Mouse (Mus musculus) heart, postnatal 0 days (tissue): Measurements from ENCODE around the gene Ccdc194. TPM values are rescaled to one million over a fixed set of nuclear protein-coding genes. Genes with fewer than 3 reads are reported as not detected.
A peak's percentile ranks its signal among the peaks of the same experiment; 100 is the strongest.
"Not testable (repeated sequence)": the region's sequence is repeated elsewhere in the genome, so short reads cannot be mapped to it uniquely, and the experiment has no call there.

Source experiments
- ATAC-seq: fragments of 200-750 bp; cut with Nextera tagmentation; 2 replicates; pipeline ENCODE4 v1.8.0; 2017; ENCODE audit warnings: low read depth, moderate number of reproducible peaks, moderate library complexity; ENCODE audit not compliant: insufficient read depth
- DNase-seq: peaks from one replicate; pipeline ENCODE4 v3.0.0-alpha.2; 2016; ENCODE audit warnings: low spot score
- H3K27ac ChIP-seq: fragments of 300-500 bp; sonication (generic); 2 replicates; pipeline ENCODE4 v1.5.1; 2014; ENCODE audit warnings: low read depth, mild to moderate bottlenecking
- H3K27me3 ChIP-seq: fragments of 300-500 bp; sonication (generic); 2 replicates; pipeline ENCODE4 v1.6.1; 2014; ENCODE audit warnings: low read length, mixed read lengths; ENCODE audit not compliant: control insufficient read depth, insufficient read depth
- H3K36me3 ChIP-seq: fragments of 300-500 bp; sonication (generic); replicated peaks from 2 replicates; pipeline ENCODE4 v1.6.1; 2014; ENCODE audit warnings: low read length, mixed read lengths; ENCODE audit not compliant: control insufficient read depth, insufficient read depth
- H3K4me1 ChIP-seq: fragments of 300-500 bp; sonication (generic); 2 replicates; pipeline ENCODE4 v1.6.1; 2014; ENCODE audit warnings: antibody characterized with exemption; ENCODE audit not compliant: control insufficient read depth, insufficient read depth
- H3K4me2 ChIP-seq: fragments of 300-500 bp; sonication (generic); 2 replicates; pipeline ENCODE4 v1.6.1; 2014; ENCODE audit warnings: low read depth, mild to moderate bottlenecking, low read length, moderate library complexity
- H3K4me3 ChIP-seq: fragments of 300-500 bp; sonication (generic); 2 replicates; pipeline ENCODE4 v1.5.1; 2014; ENCODE audit warnings: low read depth, low read length
- H3K9ac ChIP-seq: fragments of 300-500 bp; sonication (generic); replicated peaks from 2 replicates; pipeline ENCODE4 v1.6.1; 2014; ENCODE audit warnings: low read depth, low read length, mixed read lengths
- H3K9me3 ChIP-seq: fragments of 300-500 bp; sonication (generic); replicated peaks from 2 replicates; pipeline ENCODE4 v1.6.1; 2016; ENCODE audit warnings: low read length; ENCODE audit not compliant: control insufficient read depth
- CTCF ChIP-seq: IDR thresholded peaks from 2 replicates; pipeline ENCODE4 v1.5.1; 2016; ENCODE audit warnings: antibody characterized with exemption, control low read depth, low read depth
- EP300 ChIP-seq: IDR thresholded peaks from 2 replicates; pipeline ENCODE4 v1.6.1; 2016; ENCODE audit warnings: antibody characterized with exemption, low read depth
- WGBS: fragments of 180-500 bp; shearing (Covaris S2); extraction: QIAGEN DNeasy Blood & Tissue Kit; methylation state at CpG from one replicate; pipeline ENCODE4 v1.1.7; 2014; 5-methylcytosine and 5-hydroxymethylcytosine counted together
- polyA plus RNA-seq: library from polyadenylated mRNA; unstranded; fragments of >200 nt; fragmentation: Nextera tagmentation; extraction: Ambion mirVana; gene quantifications from 2 replicates; pipeline ENCODE4 v1.2.1, GENCODE M21; 2015
- total RNA-seq: library from RNA; depleted of rRNA; stranded (reverse); fragments of >200 nt; gene quantifications from 2 replicates; pipeline ENCODE4 v1.2.3, GENCODE M21; 2014; ENCODE audit warnings: low replicate concordance

Gene Ccdc194
- total and polyA plus RNA-seq, 2 experiments from 2014 or later: 0.12 TPM; not detected in 1

DNA sequence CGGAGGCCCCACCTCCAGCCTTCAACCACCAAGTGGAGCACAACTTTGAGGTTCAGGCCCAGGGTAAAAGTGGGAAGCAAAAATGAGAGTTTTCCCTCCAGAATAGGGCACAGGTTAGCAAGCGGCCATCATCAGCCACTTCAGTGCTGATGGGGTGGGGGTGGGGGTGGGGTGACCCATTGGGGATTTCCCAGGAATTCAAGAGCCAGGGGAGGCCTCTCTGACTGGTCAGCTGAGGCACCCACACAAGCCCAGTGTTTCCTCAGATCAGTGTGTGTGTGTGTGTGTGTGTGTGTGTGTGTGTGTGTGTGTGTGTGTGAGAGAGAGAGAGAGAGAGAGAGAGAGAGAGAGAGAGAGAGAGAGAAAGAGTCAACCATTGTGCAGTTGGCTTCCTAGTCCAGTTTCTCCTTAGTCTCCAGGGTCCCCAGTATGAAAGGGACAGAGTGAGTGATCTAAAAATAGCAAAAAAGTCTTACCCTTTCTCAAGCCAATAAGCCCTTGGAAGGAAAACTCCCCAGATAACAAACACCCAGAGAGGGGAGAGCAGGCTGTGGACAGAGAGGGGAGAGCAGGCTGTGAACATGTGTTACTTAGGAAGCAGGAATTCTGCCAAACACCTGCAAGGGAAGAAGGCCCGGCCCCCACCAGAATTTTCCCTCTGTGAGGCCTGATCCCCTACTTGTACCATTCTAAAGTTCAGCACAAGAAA lies 1.8 kb upstream of the Ccdc194 start:
- TF ChIP-seq EP300: no peak
- TF ChIP-seq CTCF: no peak
- DNase-seq (peak; percentile 54), ATAC-seq (peak; percentile 31; the same call in 1 of the 2 replicates)
- Histone ChIP-seq H3K27me3 (peaks cover 8% of the 10 kb centered on the region), H3K9me3 (no peaks in the 10 kb centered on the region), H3K4me1 (peaks cover 19% of the 10 kb centered on the region), H3K4me3 (no peak overlapping the region), H3K4me2 (no peak overlapping the region), H3K36me3 (no peaks in the 10 kb centered on the region), H3K9ac (no peak overlapping the region), H3K27ac (peak overlapping the region; percentile 96)
- 34% methylated on average over 3 of the region's 3 CpGs for WGBS

- 22% methylated on average over 6 of the region's 6 CpGs for WGBS
- Histone ChIP-seq H3K4me1 (peaks cover 22% of the 10 kb centered on the region), H3K9me3 (no peaks in the 10 kb centered on the region), H3K27ac (peak overlapping the region; percentile 96), H3K4me3 (no peak overlapping the region), H3K9ac (no peak overlapping the region), H3K4me2 (no peak overlapping the region), H3K36me3 (no peaks in the 10 kb centered on the region), H3K27me3 (peaks cover 8% of the 10 kb centered on the region)
- ATAC-seq (peak; percentile 14; the same call in 1 of the 2 replicates), DNase-seq (peak; percentile 66)
- TF ChIP-seq EP300 (no peak), CTCF (no peak)
These were observed 761 bp upstream of the Ccdc194 start for GRCm38 (mm10) chr8:71526272-71526671.

DNA sequence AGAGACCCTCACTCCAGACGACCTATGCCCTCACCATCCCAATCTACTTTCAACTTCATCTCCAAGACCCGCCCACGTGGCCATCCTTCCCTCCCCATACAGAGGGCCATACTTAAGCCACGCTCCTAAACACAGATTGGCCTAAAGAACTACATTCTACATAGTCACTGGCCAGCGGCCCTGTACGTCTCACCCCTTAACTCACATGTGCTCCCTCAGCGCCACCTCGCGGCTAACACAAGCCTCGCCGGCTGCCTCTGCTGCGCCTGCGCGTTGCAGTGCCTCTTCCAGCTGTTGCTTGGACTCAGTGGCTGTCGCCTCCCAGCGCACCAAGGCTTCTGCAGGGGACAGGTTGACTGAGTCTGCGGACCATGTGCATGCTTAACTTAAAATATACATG lies 3.9 kb downstream of the Ccdc194 start:
- H3K4me2 ChIP-seq: no peak overlapping the region
- no peak overlapping the region for H3K4me3 ChIP-seq
- H3K4me1 ChIP-seq: peaks cover 5% of the 10 kb centered on the region
- no peak overlapping the region for H3K27ac ChIP-seq
- ATAC-seq: peak; percentile 91
- no peaks in the 10 kb centered on the region for H3K9me3 ChIP-seq
- peak; percentile 96 for DNase-seq
- H3K9ac ChIP-seq: no peak overlapping the region
- H3K27me3 ChIP-seq: peaks cover 17% of the 10 kb centered on the region
- TF ChIP-seq EP300: no peak
- peak; percentile 97 for TF ChIP-seq CTCF
- WGBS: 3% methylated on average over 17 of the region's 17 CpGs
- H3K36me3 ChIP-seq: no peaks in the 10 kb centered on the region

DNA sequence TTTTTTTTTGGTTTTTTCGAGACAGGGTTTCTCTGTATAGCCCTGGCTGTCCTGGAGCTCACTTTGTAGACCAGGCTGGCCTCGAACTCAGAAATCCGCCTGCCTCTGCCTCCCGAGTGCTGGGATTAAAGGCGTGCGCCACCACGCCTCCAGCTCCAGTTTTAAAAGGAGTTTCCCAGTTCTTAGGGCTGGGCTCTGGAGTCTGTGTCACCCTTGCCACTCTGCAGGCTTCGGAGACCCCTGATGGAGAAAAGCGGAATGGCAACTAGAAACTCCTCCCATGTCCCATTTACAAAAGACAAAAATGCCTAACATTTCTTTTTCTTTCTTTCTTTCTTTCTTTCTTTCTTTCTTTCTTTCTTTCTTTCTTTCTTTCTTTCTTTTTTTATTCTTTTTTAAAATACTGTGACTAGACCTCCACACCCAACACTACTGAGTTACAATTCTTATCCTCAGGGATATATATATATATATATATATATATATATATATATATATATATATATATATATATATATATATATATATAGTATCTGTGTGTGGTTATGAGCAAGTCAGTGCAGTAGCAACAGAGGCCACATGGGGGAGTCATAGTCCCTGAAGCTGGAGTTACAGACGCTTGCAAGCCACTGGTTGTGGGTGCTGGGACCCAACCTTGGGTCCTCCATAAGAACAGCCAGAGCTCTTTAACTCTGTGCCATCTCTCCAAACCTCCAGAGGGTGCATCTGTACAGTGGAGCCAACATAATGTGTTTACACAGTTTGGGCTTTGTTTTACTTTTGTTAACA lies 6.3 kb downstream of the Ccdc194 start:
- 29% methylated on average over 9 of the region's 10 CpGs for WGBS
- not testable (repeated sequence) for H3K36me3 ChIP-seq, H3K27ac ChIP-seq, H3K9ac ChIP-seq, H3K4me3 ChIP-seq, H3K9me3 ChIP-seq, H3K27me3 ChIP-seq, H3K4me1 ChIP-seq, H3K4me2 ChIP-seq
- ATAC-seq (0 out of 2 replicates have a peak, but pooled peaks have one; percentile 24), DNase-seq (peak; percentile 80)
- peak; percentile 68 for TF ChIP-seq CTCF

- Histone ChIP-seq H3K9me3 (no peaks in the 10 kb centered on the region), H3K27me3 (peaks cover 11% of the 10 kb centered on the region; the same call in 1 of the 2 replicates), H3K36me3 (no peaks in the 10 kb centered on the region), H3K4me1 (peaks cover 4% of the 10 kb centered on the region; the same call in 1 of the 2 replicates), H3K27ac (no peak overlapping the region), H3K4me2 (no peak overlapping the region), H3K9ac (no peak overlapping the region), H3K4me3 (no peak overlapping the region)
- TF ChIP-seq CTCF (no peak), EP300 (no peak)
- no peak for DNase-seq
- no peak for ATAC-seq
- WGBS: 25% methylated on average over 6 of the region's 6 CpGs
These were observed 8.7 kb downstream of the Ccdc194 start for GRCm38 (mm10) chr8:71516786-71517185.
